Mouse (Mus musculus) hindlimb bud, embryonic 11.5 days (tissue): Measurements from ENCODE around the gene Lpcat1.

Experiments used
- DNase-seq: peaks from one replicate; pipeline ENCODE4 v3.0.0-alpha.2; 2012; ENCODE audit warnings: low read depth, low spot score; ENCODE audit errors: extremely low spot score

Lpcat1 gene

DNA sequence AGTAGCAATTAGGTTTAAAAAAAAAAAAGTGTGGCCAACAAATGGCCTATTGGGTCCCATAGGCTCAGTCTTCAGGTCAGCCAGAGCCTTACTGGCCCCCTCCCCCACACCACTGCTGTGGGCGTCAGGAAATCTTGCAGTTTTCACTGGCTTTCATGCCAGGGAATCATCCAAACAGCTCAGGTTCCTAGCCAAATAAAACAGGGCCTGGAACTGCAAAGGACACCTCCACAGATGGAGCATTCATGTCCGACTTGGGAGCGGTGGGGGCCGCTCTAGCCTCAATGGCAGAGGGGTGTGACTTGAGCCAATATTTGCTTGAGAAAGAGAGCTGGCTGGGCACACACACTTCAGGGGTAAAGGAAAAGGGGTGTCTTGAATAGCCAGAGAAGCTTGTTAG, 20.5 kb upstream of the Lpcat1 start:
- DNase-seq = no peak

DNA sequence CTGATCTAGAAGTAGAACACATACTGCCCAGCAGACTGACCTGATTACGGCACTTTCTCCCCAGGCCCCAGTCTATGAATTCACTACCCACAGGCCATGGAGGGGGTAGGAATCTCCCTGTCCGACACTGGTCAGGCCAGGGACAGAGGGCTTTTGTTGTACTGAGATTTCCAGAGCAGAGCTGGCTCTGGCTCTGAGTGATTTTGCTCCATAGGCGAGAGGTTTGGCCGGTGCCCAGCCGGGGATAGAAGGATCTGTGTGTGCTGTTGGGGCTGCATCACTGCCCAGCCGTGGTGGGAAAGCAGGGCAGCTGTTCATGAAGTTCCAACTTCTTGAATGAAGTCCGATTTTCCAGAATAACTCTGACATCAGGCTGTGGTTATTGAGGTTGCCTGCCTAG, 20.1 kb upstream of the Lpcat1 start:
- DNase-seq = no peak

DNA sequence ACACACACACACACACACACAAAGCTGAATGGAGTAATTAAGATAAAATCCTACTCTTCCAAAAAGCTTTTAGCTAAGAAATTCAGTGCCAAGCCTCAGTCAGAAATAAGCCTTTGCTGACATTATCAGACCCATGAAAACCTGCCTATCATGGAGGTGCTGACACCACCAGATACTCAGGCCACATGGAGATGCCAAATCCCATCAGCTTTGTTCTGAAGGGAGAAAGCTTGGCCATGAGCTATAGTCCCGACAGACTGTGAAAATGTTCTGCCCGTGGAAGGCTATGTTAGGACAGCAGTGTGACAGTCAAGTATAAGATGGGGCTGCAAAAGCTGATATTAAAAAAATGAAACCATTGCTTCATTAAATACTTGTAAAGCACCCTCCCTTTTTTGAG, 19.5 kb upstream of the Lpcat1 start:
- no peak for DNase-seq

DNA sequence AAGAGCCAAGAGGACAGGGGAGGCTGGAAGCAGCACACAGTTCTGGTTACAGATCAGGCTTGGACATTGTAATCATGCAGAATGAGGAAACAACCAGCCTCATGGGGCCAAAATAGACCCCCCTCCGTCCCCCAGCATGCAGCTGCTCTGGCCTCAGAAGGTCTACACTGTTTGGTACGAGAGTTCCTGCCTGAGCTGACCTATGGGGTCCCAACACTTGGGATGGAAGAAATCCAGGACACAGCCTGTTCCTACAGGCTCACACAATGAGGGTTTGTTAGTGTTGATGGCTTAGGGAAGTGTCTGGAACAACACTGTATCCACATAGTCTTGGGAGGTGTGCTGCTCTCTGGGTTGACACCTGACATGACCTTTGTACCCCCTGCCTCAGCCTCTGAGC, 18.8 kb upstream of the Lpcat1 start:
- DNase-seq = no peak

DNA sequence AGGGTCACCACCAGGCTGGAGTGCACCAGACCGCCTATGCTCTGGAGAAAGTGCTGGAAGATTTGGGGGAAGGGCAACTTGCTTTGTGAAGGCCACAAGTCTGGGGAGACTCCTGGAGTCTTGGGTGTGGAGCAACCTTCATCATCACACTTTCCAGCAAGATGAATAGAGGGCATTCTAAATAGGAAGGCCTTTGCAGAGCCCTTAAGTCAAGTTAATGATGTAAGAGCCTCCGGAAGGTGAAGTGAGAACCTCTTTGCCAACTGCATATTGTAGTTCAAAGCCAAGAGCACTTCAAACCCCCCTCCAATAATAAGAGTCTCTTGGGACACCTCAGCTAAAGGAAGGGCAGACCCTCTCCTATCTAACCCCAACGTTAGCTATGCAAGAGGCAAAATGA, 18.3 kb upstream of the Lpcat1 start:
- DNase-seq = no peak

DNA sequence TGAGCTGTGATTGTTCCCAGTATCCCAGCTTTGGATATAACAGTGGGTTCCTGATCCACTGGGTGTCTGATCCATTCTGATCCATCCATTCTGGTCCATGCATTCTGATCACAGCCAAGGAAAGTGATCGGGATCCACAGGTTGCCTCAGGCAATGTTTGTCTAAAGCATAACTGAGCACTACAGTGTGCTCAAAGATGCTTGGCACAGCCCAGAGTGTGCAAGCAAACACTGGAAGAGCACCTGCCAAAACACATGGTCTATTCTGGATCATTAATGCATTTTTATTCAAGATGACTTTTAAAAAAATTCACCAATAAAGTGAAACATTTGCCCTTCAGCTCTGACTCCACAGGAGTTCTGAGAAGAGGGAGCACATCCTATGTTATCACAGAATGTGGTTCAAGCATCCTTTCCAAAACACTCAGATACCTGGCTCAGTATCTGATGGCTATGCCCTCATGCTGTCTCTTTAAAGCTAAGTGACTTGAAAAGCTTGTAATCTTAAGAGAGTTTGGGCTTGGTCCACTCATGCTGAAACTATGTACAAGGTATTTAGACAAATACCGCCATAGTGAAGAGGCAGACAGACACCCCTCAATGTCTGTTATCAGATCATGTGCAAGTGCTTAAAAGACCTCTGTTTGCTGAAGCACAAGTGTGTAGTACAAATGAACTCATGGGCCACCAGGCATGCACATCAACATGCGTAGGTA, 13.3 kb upstream of the Lpcat1 start:
- no peak for DNase-seq

DNA sequence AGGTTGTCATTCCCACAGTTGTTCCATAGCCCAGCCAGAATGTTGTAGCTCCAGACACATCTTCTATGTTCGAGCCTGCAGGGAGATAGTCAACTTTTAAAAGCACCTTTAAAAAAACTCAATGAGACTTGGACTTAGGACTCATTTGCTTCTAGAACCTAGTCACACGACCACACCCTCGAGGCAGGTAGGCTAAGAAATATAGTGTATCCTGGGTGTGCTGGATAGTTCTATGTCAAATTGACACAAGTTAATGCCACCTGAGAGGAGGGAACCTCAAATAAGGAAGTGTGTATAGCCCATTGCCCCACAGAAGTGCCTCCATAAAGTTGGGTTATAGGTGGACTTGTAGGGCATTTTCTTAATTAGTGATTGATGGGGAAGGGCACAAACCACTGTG, 11.7 kb upstream of the Lpcat1 start:
- DNase-seq = no peak

DNA sequence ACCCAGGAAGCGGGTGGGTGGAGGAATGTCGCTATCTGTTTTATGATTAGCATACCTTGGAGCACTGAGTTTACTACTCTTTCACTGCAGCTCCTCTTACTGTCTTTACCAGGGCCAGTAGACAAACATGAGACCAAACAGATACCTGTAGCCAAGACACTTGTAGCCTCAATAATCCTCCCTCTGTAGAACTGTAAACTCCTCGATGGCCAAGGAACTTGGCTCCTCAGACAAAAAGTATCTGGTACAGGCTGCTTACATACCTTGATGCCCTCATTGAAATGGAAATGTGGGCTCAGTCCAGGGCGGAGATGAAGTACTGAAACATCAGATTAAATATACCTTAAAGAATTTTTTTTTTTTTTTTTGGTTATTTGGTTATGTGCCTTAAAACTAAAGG, 9.7 kb upstream of the Lpcat1 start:
- no peak for DNase-seq

DNA sequence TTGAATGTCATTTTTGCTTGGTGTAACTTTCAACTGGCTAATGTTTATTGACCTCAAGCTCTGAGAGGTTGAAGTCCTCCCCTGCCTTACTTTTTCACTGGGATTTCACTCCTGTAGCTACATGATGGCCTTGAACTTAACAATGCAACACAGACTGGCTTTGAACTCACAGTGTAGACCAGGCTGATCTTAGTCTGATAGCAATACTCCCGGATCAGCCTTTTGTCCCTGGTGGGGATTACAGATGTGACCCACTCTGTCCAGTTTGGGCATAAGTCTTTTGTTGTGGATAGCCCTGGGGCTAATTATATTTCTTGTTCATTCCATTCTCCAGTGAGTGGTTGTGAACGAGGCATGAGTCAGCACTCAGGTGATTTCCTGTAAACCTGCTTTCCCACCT, 9.3 kb upstream of the Lpcat1 start:
- DNase-seq = no peak

DNA sequence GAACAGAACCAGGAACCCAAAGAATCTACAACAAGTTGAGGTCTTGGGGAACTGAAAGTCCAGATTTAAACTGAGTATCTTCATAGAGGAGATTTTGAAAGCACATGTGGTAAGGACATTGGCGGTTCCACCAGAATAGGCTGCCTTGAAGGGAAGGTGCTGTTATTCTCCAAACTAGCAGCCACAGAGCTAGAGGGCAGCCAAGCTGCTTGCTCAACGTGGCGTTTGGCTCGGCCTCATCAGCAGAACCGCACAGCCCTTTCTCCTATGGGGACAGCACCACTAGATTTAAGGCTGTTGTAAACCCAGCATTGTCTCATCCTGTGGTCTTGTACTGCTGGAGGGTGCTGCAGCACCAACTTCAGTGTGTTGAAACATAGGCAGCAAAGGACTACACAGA, 8.3 kb upstream of the Lpcat1 start:
- DNase-seq = no peak

DNA sequence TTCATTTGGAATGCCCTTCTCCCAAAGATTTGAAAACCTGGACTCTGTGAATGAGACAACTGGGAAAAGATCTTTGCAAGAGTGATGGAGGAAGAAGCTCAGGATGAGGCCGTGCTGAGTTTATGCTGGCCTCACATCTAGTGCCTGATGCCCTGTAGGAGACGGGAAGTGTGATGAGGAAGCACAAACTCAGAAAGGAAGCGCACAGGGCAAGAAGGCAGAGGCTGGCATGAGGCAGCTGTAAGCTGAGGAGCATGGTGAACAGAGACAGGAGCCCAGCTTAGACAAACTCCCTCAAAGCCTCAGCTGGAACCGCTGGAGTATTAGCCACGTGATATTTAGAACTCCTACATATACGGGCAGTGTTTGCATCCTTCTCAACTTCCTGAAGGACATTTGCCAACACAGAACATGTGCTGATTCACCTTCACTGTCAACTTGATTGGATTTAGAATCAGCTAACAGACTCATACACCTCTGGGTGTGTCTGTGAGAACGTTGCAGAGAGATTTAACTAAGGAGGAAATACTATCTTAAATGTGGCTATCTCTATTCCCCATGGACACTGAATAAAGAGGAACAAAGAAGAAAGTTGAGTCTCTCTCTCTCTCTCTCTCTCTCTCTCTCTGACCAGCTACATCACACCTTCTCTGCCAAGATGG, 7.7 kb upstream of the Lpcat1 start:
- no peak for DNase-seq

DNA sequence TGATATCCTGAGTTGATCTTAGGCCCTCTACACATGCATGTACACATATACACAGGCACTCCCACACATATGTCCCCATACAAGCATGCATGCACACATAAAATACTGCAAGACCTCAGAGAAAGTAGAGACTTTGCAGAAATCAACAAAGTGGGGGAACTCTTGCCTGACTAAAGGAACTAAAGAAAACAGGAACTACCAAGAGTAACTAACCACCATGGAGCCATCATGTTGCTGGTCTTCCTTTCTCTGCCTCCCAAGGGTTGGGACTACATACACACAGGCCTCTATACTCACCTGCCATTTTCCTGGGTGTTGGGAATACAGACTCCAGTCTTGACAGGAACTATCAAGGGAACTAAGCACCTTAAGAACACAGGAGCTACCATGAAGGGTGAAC, 5.4 kb upstream of the Lpcat1 start:
- no peak for DNase-seq

DNA sequence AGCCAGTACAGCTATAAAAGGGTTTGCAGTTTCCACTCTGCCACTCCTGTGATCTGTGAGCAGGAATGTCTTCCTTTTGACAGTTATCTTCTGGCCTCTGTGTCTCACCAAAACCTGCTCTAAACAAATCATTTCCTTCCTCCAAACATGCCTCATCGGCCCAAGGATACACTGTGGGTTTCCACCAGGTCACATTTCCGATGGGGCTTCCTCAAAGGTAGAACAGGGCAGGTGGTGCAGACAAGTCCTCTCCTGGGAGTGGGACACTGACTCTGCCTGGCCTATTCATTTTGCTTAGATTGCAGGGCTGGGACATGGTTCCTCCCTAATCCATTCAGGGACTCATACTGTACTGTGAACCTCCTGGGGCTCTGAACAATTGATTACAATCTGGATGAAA, 1.8 kb upstream of the Lpcat1 start:
- DNase-seq = no peak

DNA sequence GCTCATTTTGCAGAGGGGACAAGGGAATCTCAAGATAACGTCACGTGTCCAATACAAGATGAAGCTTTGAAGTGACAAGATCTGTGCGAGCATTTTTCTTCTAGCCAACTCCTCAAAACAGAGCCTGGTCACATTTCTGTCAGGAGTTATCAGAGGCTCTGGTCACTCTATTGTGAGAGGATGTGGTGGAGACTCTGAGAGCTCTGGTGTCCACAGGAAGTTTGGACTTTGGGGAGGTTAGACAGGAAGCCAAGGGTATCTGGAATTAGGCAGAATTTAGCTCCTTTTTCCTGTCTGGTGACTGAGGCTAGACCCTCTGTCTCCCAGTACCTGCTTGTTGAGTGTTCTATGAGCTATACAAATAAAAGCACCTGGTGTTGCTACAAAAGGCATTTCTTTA, 586 bp upstream of the Lpcat1 start:
- no peak for DNase-seq

DNA sequence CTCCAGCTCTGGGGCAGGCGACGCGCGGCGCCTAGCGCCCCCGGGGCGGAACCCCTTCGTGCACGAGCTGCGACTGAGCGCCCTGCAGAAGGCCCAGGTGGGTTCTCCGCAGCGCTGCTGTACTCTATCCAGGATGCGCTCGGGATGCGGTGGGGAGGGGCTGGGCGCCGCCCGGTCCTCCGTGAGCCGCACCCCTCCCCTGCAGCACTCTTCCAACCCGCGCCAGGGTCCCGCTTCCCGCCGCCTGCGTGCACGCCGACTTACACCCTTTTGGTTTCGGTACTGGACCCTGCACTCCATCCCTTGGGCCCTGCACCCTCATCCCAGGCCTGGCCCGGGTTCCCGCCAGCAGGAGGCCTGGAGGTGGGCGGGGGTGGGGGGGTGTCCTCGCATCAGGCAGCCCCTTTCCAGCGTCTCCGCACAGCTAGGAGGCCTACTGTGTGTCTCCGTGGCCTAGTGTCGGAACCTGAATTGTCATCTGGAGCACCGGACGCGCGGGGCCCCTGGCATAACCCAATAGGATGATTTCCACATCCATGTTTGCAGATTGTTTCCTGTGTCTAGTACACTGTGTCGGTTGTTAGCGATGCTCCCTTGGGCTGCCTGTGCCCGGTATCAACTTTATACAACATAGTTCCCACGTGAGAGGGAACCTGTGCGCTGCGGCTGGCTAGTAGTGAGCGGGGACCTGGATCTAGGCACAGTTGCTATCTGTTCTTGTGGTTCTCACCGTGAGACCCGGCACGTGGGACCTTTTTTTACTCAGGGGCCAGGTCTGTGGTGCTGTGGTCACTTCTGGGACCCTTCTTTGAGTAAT, 632 bp downstream of the Lpcat1 start:
- DNase-seq = no peak

DNA sequence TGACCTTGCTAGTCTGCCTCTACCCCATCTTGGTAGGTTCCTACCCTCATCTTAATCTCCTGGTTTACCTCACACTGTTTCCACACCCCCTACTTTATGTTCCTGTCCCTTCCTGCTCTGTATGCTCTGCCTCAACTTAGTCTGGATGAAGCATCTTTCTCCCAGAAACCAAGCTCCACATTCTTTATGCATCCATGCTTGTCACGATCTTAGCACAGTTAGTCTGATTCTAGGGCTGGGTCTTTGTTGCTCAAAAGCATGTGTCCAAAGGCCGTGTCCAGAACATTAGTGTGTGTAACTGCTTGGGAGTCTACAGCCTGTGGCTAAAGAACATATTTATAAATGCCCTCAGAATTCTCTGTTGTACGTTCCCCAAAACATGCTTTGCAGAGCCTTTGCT, 1.8 kb downstream of the Lpcat1 start:
- DNase-seq = no peak

DNA sequence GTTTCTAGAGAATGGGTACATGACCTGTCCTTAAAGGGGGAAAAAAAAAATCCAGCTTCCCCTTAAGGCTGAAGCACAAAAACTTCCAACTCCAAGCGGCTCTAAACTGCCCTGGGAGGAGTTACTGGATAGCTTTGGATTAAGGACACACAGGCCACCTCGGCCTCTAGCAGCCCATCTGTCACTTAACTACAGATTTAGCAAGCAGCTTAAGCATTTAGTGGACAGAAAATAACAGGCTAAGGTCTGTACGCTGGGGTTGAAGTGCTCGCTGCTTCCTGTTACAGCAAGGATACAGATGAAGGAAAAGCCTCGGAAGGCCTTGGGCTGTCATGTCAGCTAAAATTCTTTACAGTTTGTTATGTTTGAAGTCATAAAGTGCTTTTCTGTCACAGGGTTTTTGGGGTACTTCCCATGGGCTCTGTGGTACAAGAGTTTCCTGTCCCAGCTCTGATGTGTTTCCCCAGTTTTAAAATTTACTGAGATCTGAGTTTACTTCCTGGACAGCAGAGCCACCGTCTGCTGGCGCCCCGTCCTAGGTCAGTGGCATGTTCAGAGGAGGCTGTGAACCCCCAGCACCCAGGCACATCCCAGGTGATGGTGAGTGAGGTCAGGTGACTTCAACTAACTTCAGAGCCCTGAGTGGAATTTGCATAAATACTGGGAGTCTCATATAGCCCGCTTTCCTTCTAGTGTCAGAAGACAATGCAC, 2.4 kb downstream of the Lpcat1 start:
- no peak for DNase-seq

DNA sequence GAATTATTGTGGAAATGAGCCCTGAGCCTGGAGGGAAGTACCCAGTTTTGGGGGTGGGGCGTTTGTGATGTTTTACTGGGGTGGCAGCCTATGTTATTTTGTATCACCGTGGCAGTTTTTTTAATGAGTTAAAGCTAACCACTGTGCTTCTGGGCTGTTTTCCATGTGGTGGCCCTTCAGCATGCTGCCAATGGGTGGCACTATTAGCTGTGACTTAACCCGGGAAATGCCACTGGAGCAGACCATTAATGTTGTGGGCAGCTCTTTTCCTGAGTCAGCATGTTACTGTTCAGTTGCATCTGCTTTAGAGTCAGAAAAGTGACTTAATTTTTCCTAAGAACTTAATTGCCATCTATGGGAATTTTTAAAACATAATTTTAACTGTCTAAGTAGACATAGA, 5.5 kb downstream of the Lpcat1 start:
- no peak for DNase-seq

DNA sequence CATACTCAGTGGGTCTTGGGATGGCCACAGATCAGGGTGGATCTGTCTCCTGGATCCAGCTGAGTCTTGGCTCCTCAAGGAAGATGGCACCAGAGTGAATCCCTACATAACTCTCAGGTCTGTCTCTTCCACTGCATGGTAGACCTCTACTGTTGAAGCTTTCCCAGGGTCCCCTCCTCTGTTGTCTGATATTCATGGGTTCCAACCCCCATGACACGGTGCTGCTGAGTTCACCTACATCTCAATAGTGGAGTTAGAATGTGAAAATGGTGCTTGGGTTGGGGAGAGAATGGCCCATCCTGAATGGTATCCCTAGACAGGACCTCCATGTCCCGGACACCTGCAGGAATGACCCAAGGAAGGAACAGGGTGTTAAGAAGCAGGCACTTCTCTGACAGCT, 6.7 kb downstream of the Lpcat1 start:
- DNase-seq = no peak

DNA sequence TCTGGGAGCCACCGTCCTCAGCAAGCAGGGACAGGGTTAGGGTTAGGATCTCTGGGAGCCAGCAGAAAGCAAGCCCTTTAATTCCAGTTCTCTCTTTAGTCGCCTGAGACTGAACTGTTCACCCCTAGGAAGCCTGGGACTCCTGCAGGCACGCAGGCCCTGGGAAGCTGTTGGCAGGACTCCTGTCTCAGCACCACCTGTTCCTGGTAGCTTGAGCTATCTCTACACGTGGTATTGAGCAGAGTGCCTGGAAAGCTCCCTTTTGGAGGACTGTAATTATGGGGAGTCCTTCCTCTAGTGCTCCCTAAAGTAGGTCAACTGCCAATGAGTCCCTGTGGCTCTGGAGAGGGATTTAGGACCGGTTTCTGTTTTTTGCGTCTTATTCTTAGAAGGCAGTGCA, 7.2 kb downstream of the Lpcat1 start:
- no peak for DNase-seq
